Mouse (Mus musculus): ENCODE data around the gene Plaur. TPM values are rescaled to one million over a fixed set of nuclear protein-coding genes. Genes with fewer than 3 reads are reported as not detected.

The Plaur gene
- polyA plus RNA-seq (2015; fragmentation: Nextera tagmentation; extraction: Ambion mirVana) = 8.7 and 10.5 TPM in 2 replicates

GRCm38 (mm10) chr7:24462388-24463319, at the start of gene Plaur:
TSS of gene Plaur (plus strand) at chr7:24462484.
- peak within 1 kb of the TSS; percentile 75 for H3K4me2 ChIP-seq (replicated peaks)
- peak within 1 kb of the TSS; percentile 18 for H3K9ac ChIP-seq
- no peaks in the 10 kb centered on the region for H3K27me3 ChIP-seq (replicated peaks)
- H3K36me3 ChIP-seq = no peaks in the 10 kb centered on the region
- WGBS = 2% methylated on average over 27 of the region's 27 CpGs
- peak within 1 kb of the TSS; percentile 39 for H3K4me3 ChIP-seq (replicated peaks)
- peak; percentile 74 for ATAC-seq
- H3K4me1 ChIP-seq (replicated peaks) = peaks cover 19% of the 10 kb centered on the region
- H3K9me3 ChIP-seq = no peaks in the 10 kb centered on the region
- H3K27ac ChIP-seq = peak within 1 kb of the TSS; percentile 61

GRCm38 (mm10) chr7:24413630-24414029, 48.7 kb upstream of the Plaur start:
- Histone ChIP-seq H3K9me3 (no peaks in the 10 kb centered on the region), H3K36me3 (no peaks in the 10 kb centered on the region; the same call in 1 of the 2 replicates), H3K27ac (no peak overlapping the region), H3K4me3 (replicated peaks) (no peak overlapping the region), H3K4me2 (replicated peaks) (no peak overlapping the region), H3K27me3 (replicated peaks) (no peaks in the 10 kb centered on the region), H3K9ac (no peak overlapping the region), H3K4me1 (replicated peaks) (no peaks in the 10 kb centered on the region)
- 82% methylated on average over 3 of the region's 3 CpGs for whole genome bisulfite sequencing
- 0 out of 2 replicates have a peak, but pooled peaks have one; percentile 5 for ATAC-seq

- H3K36me3 ChIP-seq = no peaks in the 10 kb centered on the region; the same call in 1 of the 2 replicates
- no peak overlapping the region for H3K4me2 ChIP-seq (replicated peaks)
- H3K4me1 ChIP-seq (replicated peaks) = no peaks in the 10 kb centered on the region
- no peaks in the 10 kb centered on the region for H3K9me3 ChIP-seq
- no peak overlapping the region for H3K4me3 ChIP-seq (replicated peaks)
- no peak for ATAC-seq
- 78% methylated on average over 7 of the region's 7 CpGs for WGBS
- H3K27me3 ChIP-seq (replicated peaks) = no peaks in the 10 kb centered on the region
- no peak overlapping the region for H3K27ac ChIP-seq
- no peak overlapping the region for H3K9ac ChIP-seq
Measured at GRCm38 (mm10) chr7:24415261-24415660, 47.0 kb upstream of the Plaur start.

- Histone ChIP-seq H3K9ac (no peak overlapping the region), H3K4me3 (replicated peaks) (no peak overlapping the region), H3K9me3 (no peaks in the 10 kb centered on the region), H3K36me3 (peaks cover 2% of the 10 kb centered on the region), H3K4me1 (replicated peaks) (peaks cover 6% of the 10 kb centered on the region), H3K27ac (no peak overlapping the region), H3K27me3 (replicated peaks) (no peaks in the 10 kb centered on the region), H3K4me2 (replicated peaks) (no peak overlapping the region)
- no peak for ATAC-seq
- 86% methylated on average over 8 of the region's 8 CpGs for WGBS
Measured at GRCm38 (mm10) chr7:24419579-24419978, 42.7 kb upstream of the Plaur start.

GRCm38 (mm10) chr7:24421648-24422047, 40.6 kb upstream of the Plaur start:
- H3K9me3 ChIP-seq = no peaks in the 10 kb centered on the region
- H3K27ac ChIP-seq = no peak overlapping the region
- peaks cover 6% of the 10 kb centered on the region for H3K4me1 ChIP-seq (replicated peaks)
- no peaks in the 10 kb centered on the region for H3K27me3 ChIP-seq (replicated peaks)
- WGBS = 76% methylated on average over 7 of the region's 7 CpGs
- H3K36me3 ChIP-seq = peaks cover 2% of the 10 kb centered on the region
- H3K4me3 ChIP-seq (replicated peaks) = no peak overlapping the region
- no peak overlapping the region for H3K4me2 ChIP-seq (replicated peaks)
- no peak overlapping the region for H3K9ac ChIP-seq
- no peak for ATAC-seq

GRCm38 (mm10) chr7:24422251-24422650, 40.0 kb upstream of the Plaur start:
- ATAC-seq = no peak
- WGBS = 82% methylated on average over 8 of the region's 8 CpGs
- Histone ChIP-seq H3K4me3 (replicated peaks) (no peak overlapping the region), H3K27ac (no peak overlapping the region), H3K4me2 (replicated peaks) (no peak overlapping the region), H3K9me3 (no peaks in the 10 kb centered on the region), H3K27me3 (replicated peaks) (no peaks in the 10 kb centered on the region), H3K9ac (no peak overlapping the region), H3K4me1 (replicated peaks) (peaks cover 6% of the 10 kb centered on the region), H3K36me3 (peaks cover 2% of the 10 kb centered on the region)

- ATAC-seq = peak; percentile 81
- no peak overlapping the region for H3K27ac ChIP-seq
- H3K9ac ChIP-seq = no peak overlapping the region
- no peaks in the 10 kb centered on the region for H3K9me3 ChIP-seq
- WGBS = 74% methylated on average over 15 of the region's 15 CpGs
- peaks cover 2% of the 10 kb centered on the region for H3K36me3 ChIP-seq
- no peaks in the 10 kb centered on the region for H3K27me3 ChIP-seq (replicated peaks)
- no peak overlapping the region for H3K4me2 ChIP-seq (replicated peaks)
- peaks cover 6% of the 10 kb centered on the region for H3K4me1 ChIP-seq (replicated peaks)
- H3K4me3 ChIP-seq (replicated peaks) = no peak overlapping the region
Measured at GRCm38 (mm10) chr7:24423107-24423763, 39.0 kb upstream of the Plaur start.

- no peak overlapping the region for H3K27ac ChIP-seq
- WGBS = 74% methylated on average over 12 of the region's 12 CpGs
Measured at GRCm38 (mm10) chr7:24423956-24424732, 38.1 kb upstream of the Plaur start.

GRCm38 (mm10) chr7:24425919-24426318, 36.4 kb upstream of the Plaur start:
- H3K4me2 ChIP-seq (replicated peaks) = no peak overlapping the region

More at GRCm38 (mm10) chr7:24423956-24424732, 38.1 kb upstream of the Plaur start:
- ATAC-seq = no peak
- Histone ChIP-seq H3K4me2 (replicated peaks) (no peak overlapping the region), H3K36me3 (peaks cover 2% of the 10 kb centered on the region), H3K27me3 (replicated peaks) (no peaks in the 10 kb centered on the region), H3K9ac (no peak overlapping the region), H3K4me1 (replicated peaks) (peaks cover 6% of the 10 kb centered on the region), H3K4me3 (replicated peaks) (no peak overlapping the region), H3K9me3 (no peaks in the 10 kb centered on the region)

GRCm38 (mm10) chr7:24427168-24427567, 35.1 kb upstream of the Plaur start:
- H3K4me3 ChIP-seq (replicated peaks) = no peak overlapping the region
- no peak overlapping the region for H3K4me2 ChIP-seq (replicated peaks)
- peaks cover 4% of the 10 kb centered on the region; the same call in 1 of the 2 replicates for H3K27me3 ChIP-seq (replicated peaks)
- no peaks in the 10 kb centered on the region for H3K9me3 ChIP-seq
- H3K36me3 ChIP-seq = no peaks in the 10 kb centered on the region
- no peak for ATAC-seq
- WGBS = 94% methylated on average over 8 of the region's 8 CpGs
- H3K9ac ChIP-seq = no peak overlapping the region
- no peak overlapping the region for H3K27ac ChIP-seq
- H3K4me1 ChIP-seq (replicated peaks) = peaks cover 6% of the 10 kb centered on the region

More at GRCm38 (mm10) chr7:24425919-24426318, 36.4 kb upstream of the Plaur start:
- Histone ChIP-seq H3K4me3 (replicated peaks) (no peak overlapping the region), H3K4me1 (replicated peaks) (peaks cover 6% of the 10 kb centered on the region), H3K27me3 (replicated peaks) (no peaks in the 10 kb centered on the region), H3K9me3 (no peaks in the 10 kb centered on the region), H3K36me3 (no peaks in the 10 kb centered on the region), H3K9ac (no peak overlapping the region), H3K27ac (no peak overlapping the region)
- 78% methylated on average over 9 of the region's 9 CpGs for WGBS
- no peak for ATAC-seq

GRCm38 (mm10) chr7:24428725-24429124, 33.6 kb upstream of the Plaur start:
- no peak overlapping the region for H3K4me3 ChIP-seq (replicated peaks)
- H3K9ac ChIP-seq = no peak overlapping the region
- no peak overlapping the region for H3K27ac ChIP-seq
- no peaks in the 10 kb centered on the region for H3K36me3 ChIP-seq
- no peaks in the 10 kb centered on the region for H3K4me1 ChIP-seq (replicated peaks)
- no peak overlapping the region for H3K4me2 ChIP-seq (replicated peaks)
- 88% methylated on average over 5 of the region's 5 CpGs for WGBS
- no peak for ATAC-seq
- peaks cover 15% of the 10 kb centered on the region for H3K27me3 ChIP-seq (replicated peaks)
- no peaks in the 10 kb centered on the region for H3K9me3 ChIP-seq

Measured in intestine, embryonic 15.5 days (tissue).